Mouse (Mus musculus): ENCODE measurements at regions not wholly inside any gene's neighbourhood (a gene's known extent, or its start where the extent isn't known, plus 50 kb on each side); places are given as distances from the start of the nearest gene placed in this dataset.
A peak's percentile ranks its signal among the peaks of the same experiment; 100 is the strongest.

GRCm38 (mm10) chr9:59097564-59097963 is 61.3 kb upstream of the Neo1 start:
- Histone ChIP-seq H3K4me1 (ENCODE audit: insufficient read depth) (peaks cover 25% of the 10 kb centered on the region; the same call in 1 of the 2 replicates), H3K4me3 (ENCODE audit: low read depth, low read length) (no peak overlapping the region), H3K4me2 (ENCODE audit: low read depth) (no peak overlapping the region), H3K27me3 (ENCODE audit: insufficient read depth, low read length) (no peaks in the 10 kb centered on the region), H3K9ac (no peak overlapping the region), H3K27ac (ENCODE audit: low read depth, low read length) (no peak overlapping the region), H3K9me3 (ENCODE audit: low read length) (no peaks in the 10 kb centered on the region), H3K36me3 (ENCODE audit: insufficient read depth) (no peaks in the 10 kb centered on the region)
- ATAC-seq (peak; percentile 34), DNase-seq (peak; percentile 47)
- no peak for TF ChIP-seq CTCF (IDR thresholded peaks at IDR 0.05; ENCODE audit: low read depth)
- 24% methylated on average over 4 of the region's 4 CpGs for WGBS

GRCm38 (mm10) chr9:59096551-59097268 is 60.5 kb upstream of the Neo1 start:
- WGBS, result 17% methylated on average over 12 of the region's 12 CpGs
- peak overlapping the region; percentile 6; the same call in 1 of the 2 replicates for H3K27ac ChIP-seq (ENCODE audit: low read depth, low read length)
- H3K9ac ChIP-seq, result no peak overlapping the region
- no peaks in the 10 kb centered on the region for H3K27me3 ChIP-seq (ENCODE audit: insufficient read depth, low read length)
- peaks cover 25% of the 10 kb centered on the region; the same call in 1 of the 2 replicates for H3K4me1 ChIP-seq (ENCODE audit: insufficient read depth)
- peak; percentile 66 for ATAC-seq
- H3K4me3 ChIP-seq (ENCODE audit: low read depth, low read length), result no peak overlapping the region
- peak overlapping the region; percentile 10 for H3K4me2 ChIP-seq (ENCODE audit: low read depth)
- H3K9me3 ChIP-seq (ENCODE audit: low read length), result no peaks in the 10 kb centered on the region
- DNase-seq, result peak; percentile 73
- TF ChIP-seq CTCF (IDR thresholded peaks at IDR 0.05; ENCODE audit: low read depth), result no peak
- H3K36me3 ChIP-seq (ENCODE audit: insufficient read depth), result no peaks in the 10 kb centered on the region

- TF ChIP-seq CTCF (IDR thresholded peaks at IDR 0.05; ENCODE audit: low read depth), result no peak
- Histone ChIP-seq H3K27me3 (ENCODE audit: insufficient read depth, low read length) (no peaks in the 10 kb centered on the region), H3K9me3 (ENCODE audit: low read length) (no peaks in the 10 kb centered on the region), H3K4me3 (ENCODE audit: low read depth, low read length) (no peak overlapping the region), H3K9ac (no peak overlapping the region), H3K36me3 (ENCODE audit: insufficient read depth) (no peaks in the 10 kb centered on the region), H3K4me1 (ENCODE audit: insufficient read depth) (peaks cover 25% of the 10 kb centered on the region; the same call in 1 of the 2 replicates), H3K4me2 (ENCODE audit: low read depth) (no peak overlapping the region), H3K27ac (ENCODE audit: low read depth, low read length) (no peak overlapping the region)
- ATAC-seq (no peak), DNase-seq (peak; percentile 46)
- 55% methylated on average over 7 of the region's 7 CpGs for WGBS
Measured at GRCm38 (mm10) chr9:59095626-59096025, 59.4 kb upstream of the Neo1 start.

- WGBS, result 77% methylated on average over 4 of the region's 4 CpGs
- Histone ChIP-seq H3K27ac (ENCODE audit: low read depth, low read length) (no peak overlapping the region), H3K9ac (no peak overlapping the region), H3K27me3 (ENCODE audit: insufficient read depth, low read length) (no peaks in the 10 kb centered on the region), H3K9me3 (ENCODE audit: low read length) (no peaks in the 10 kb centered on the region), H3K4me3 (ENCODE audit: low read depth, low read length) (no peak overlapping the region), H3K4me1 (ENCODE audit: insufficient read depth) (peaks cover 25% of the 10 kb centered on the region; the same call in 1 of the 2 replicates), H3K36me3 (ENCODE audit: insufficient read depth) (no peaks in the 10 kb centered on the region), H3K4me2 (ENCODE audit: low read depth) (no peak overlapping the region)
- ATAC-seq (no peak), DNase-seq (no peak)
- no peak for TF ChIP-seq CTCF (IDR thresholded peaks at IDR 0.05; ENCODE audit: low read depth)
Measured at GRCm38 (mm10) chr9:59094106-59094505, 57.9 kb upstream of the Neo1 start.

GRCm38 (mm10) chr9:59091179-59091578 is 54.9 kb upstream of the Neo1 start:
- ATAC-seq (no peak), DNase-seq (no peak)
- H3K9ac ChIP-seq, result no peak overlapping the region
- H3K4me2 ChIP-seq (ENCODE audit: low read depth), result no peak overlapping the region
- no peaks in the 10 kb centered on the region for H3K27me3 ChIP-seq (ENCODE audit: insufficient read depth, low read length)
- H3K27ac ChIP-seq (ENCODE audit: low read depth, low read length), result no peak overlapping the region
- no peaks in the 10 kb centered on the region for H3K36me3 ChIP-seq (ENCODE audit: insufficient read depth)
- no peaks in the 10 kb centered on the region for H3K9me3 ChIP-seq (ENCODE audit: low read length)
- TF ChIP-seq CTCF (IDR thresholded peaks at IDR 0.05; ENCODE audit: low read depth), result no peak
- peaks cover 5% of the 10 kb centered on the region; the same call in 1 of the 2 replicates for H3K4me1 ChIP-seq (ENCODE audit: insufficient read depth)
- no peak overlapping the region for H3K4me3 ChIP-seq (ENCODE audit: low read depth, low read length)
- 85% methylated on average over 3 of the region's 3 CpGs for WGBS

GRCm38 (mm10) chr9:59087704-59088103 is 51.5 kb upstream of the Neo1 start:
- no peaks in the 10 kb centered on the region for H3K27me3 ChIP-seq (ENCODE audit: insufficient read depth, low read length)
- H3K4me1 ChIP-seq (ENCODE audit: insufficient read depth), result no peaks in the 10 kb centered on the region
- H3K9me3 ChIP-seq (ENCODE audit: low read length), result no peaks in the 10 kb centered on the region
- no peaks in the 10 kb centered on the region for H3K36me3 ChIP-seq (ENCODE audit: insufficient read depth)
- TF ChIP-seq CTCF (IDR thresholded peaks at IDR 0.05; ENCODE audit: low read depth), result no peak
- H3K9ac ChIP-seq, result no peak overlapping the region
- DNase-seq (no peak), ATAC-seq (no peak)
- H3K4me2 ChIP-seq (ENCODE audit: low read depth), result no peak overlapping the region
- no peak overlapping the region for H3K27ac ChIP-seq (ENCODE audit: low read depth, low read length)
- H3K4me3 ChIP-seq (ENCODE audit: low read depth, low read length), result no peak overlapping the region
- 88% methylated on average over 3 of the region's 3 CpGs for WGBS

- Histone ChIP-seq H3K27me3 (ENCODE audit: insufficient read depth, low read length) (no peaks in the 10 kb centered on the region), H3K36me3 (ENCODE audit: insufficient read depth) (no peaks in the 10 kb centered on the region), H3K4me2 (ENCODE audit: low read depth) (no peak overlapping the region), H3K27ac (ENCODE audit: low read depth, low read length) (no peak overlapping the region), H3K9ac (no peak overlapping the region), H3K4me3 (ENCODE audit: low read depth, low read length) (no peak overlapping the region), H3K4me1 (ENCODE audit: insufficient read depth) (no peaks in the 10 kb centered on the region), H3K9me3 (ENCODE audit: low read length) (no peaks in the 10 kb centered on the region)
- no peak for TF ChIP-seq CTCF (IDR thresholded peaks at IDR 0.05; ENCODE audit: low read depth)
- ATAC-seq (no peak), DNase-seq (no peak)
- 86% methylated on average over 9 of the region's 9 CpGs for WGBS
Measured at GRCm38 (mm10) chr9:59087112-59087511, 50.9 kb upstream of the Neo1 start.

Measured in forebrain, postnatal 0 days (tissue).